22 mouse cellular contexts compared by ENCODE assay signal in the genomic region with DNA sequence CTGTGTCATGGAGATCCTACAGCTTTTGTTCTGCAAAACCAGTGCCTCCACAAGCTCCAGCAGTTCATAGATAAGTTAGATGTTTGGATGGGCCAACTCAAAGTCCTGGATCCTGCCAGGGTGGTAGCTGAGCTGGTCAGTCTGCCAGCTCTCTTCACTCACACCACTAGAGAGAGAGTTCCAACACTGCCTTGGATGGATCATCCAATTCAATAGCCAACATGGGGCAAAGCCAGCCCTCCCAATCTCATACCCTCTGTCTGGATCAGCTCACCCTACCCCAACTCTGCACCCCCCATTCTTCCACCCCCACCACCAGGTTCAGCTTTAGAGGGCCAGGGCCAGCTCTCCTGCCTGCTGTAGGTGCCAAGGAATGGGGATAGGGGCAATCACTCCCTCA.
DNase-seq lines count a peak whose midpoint lies in the region; ATAC-seq lines count a peak whose summit lies in the region.
"Had no signal": no experiment of that assay in that cellular context is flagged by ENCODE, and none has a peak within 500 bp of the region (broad histone marks: within the 10 kb centered on the region; RNA-seq: fewer than 3 reads in every experiment).

No protein-coding gene starts in this region.

- H3K4me3 ChIP-seq in heart, embryonic 10.5 days, result no peak overlapping the region
- no peak overlapping the region for H3K4me3 ChIP-seq in heart, embryonic 12.5 days
- no peak overlapping the region for H3K4me3 ChIP-seq in hindbrain, embryonic 11.5 days (ENCODE audit: low read depth, low read length)
- no peak overlapping the region for H3K4me3 ChIP-seq in hindbrain, embryonic 12.5 days

- H3K27me3 ChIP-seq in heart, embryonic 10.5 days (ENCODE audit: insufficient read depth, poor library complexity, severe bottlenecking), result no peaks in the 10 kb centered on the region
- no peaks in the 10 kb centered on the region for H3K27me3 ChIP-seq in heart, embryonic 12.5 days (replicated peaks)
- no peaks in the 10 kb centered on the region for H3K27me3 ChIP-seq in hindbrain, embryonic 11.5 days (ENCODE audit: control insufficient read depth, insufficient read depth, low read length)
- no peaks in the 10 kb centered on the region for H3K27me3 ChIP-seq in hindbrain, embryonic 12.5 days
- H3K27me3 ChIP-seq: CH12.LX, Patski had no signal

- H3K4me1 ChIP-seq in heart, embryonic 10.5 days, result no peaks in the 10 kb centered on the region
- no peaks in the 10 kb centered on the region for H3K4me1 ChIP-seq in heart, embryonic 12.5 days (replicated peaks)
- no peaks in the 10 kb centered on the region for H3K4me1 ChIP-seq in hindbrain, embryonic 11.5 days (replicated peaks; ENCODE audit: control insufficient read depth, insufficient read depth, low read length)
- H3K4me1 ChIP-seq in hindbrain, embryonic 12.5 days, result no peaks in the 10 kb centered on the region

- no peak for ATAC-seq in heart, embryonic 12.5 days (ENCODE audit: insufficient number of reproducible peaks, low FRiP score)
- peak; percentile 38; the same call in 1 of the 2 replicates for ATAC-seq in hindbrain, embryonic 11.5 days (ENCODE audit: low FRiP score)
- ATAC-seq in hindbrain, embryonic 12.5 days (ENCODE audit: low FRiP score), result no peak
- ATAC-seq: activated CD4-positive, CD25-positive, alpha-beta regulatory T cell, adult 4 months; CD4-positive, CD25-positive, alpha-beta regulatory T cell, adult 4 months; Patski had no signal

- no peaks in the 10 kb centered on the region for H3K9me3 ChIP-seq in heart, embryonic 10.5 days
- H3K9me3 ChIP-seq in heart, embryonic 12.5 days (replicated peaks), result no peaks in the 10 kb centered on the region
- no peaks in the 10 kb centered on the region for H3K9me3 ChIP-seq in hindbrain, embryonic 11.5 days (ENCODE audit: control insufficient read depth, low read length)
- H3K9me3 ChIP-seq in hindbrain, embryonic 12.5 days (replicated peaks), result no peaks in the 10 kb centered on the region
- H3K9me3 ChIP-seq: G1E had no signal

- peak; percentile 91 for DNase-seq in heart, adult 11 months
- no peak for DNase-seq in heart, embryonic 10.5 days (ENCODE audit: low spot score)
- DNase-seq in heart, adult 18-20 months, result peak; percentile 5 to 44
- DNase-seq in heart, postnatal 14 days, result no peak
- DNase-seq in heart, adult 8-10 months (ENCODE audit: low spot score), result peak; percentile 20
- no peak for DNase-seq in hindbrain, embryonic 11.5 days (ENCODE audit: low spot score)
- DNase-seq: adrenal gland, adult 2 months; adrenal gland, adult 8-10 months; adrenal gland, postnatal 10 days; adrenal gland, postnatal 14 days; adrenal gland, postnatal 25 days; adrenal gland, postnatal 36 days; B cell, adult 2 months; cerebellum, adult 11 months; cerebellum, adult 11-12 months had no signal

- no peak overlapping the region for H3K9ac ChIP-seq in heart, embryonic 12.5 days
- no peak overlapping the region for H3K9ac ChIP-seq in hindbrain, embryonic 11.5 days (ENCODE audit: low read depth, low read length)
- no peak overlapping the region for H3K9ac ChIP-seq in hindbrain, embryonic 12.5 days

- no peak overlapping the region for H3K27ac ChIP-seq in heart, embryonic 10.5 days
- H3K27ac ChIP-seq in heart, embryonic 12.5 days (ENCODE audit: poor library complexity, severe bottlenecking), result no peak overlapping the region
- no peak overlapping the region for H3K27ac ChIP-seq in hindbrain, embryonic 11.5 days (ENCODE audit: low read depth, low read length)
- H3K27ac ChIP-seq in hindbrain, embryonic 12.5 days, result no peak overlapping the region

- no peak overlapping the region for H3K4me2 ChIP-seq in heart, embryonic 12.5 days
- H3K4me2 ChIP-seq in hindbrain, embryonic 11.5 days (replicated peaks; ENCODE audit: low read depth, low read length), result no peak overlapping the region
- H3K4me2 ChIP-seq in hindbrain, embryonic 12.5 days (replicated peaks), result no peak overlapping the region

- H3K36me3 ChIP-seq in heart, embryonic 10.5 days, result no peaks in the 10 kb centered on the region
- H3K36me3 ChIP-seq in heart, embryonic 12.5 days, result no peaks in the 10 kb centered on the region
- no peaks in the 10 kb centered on the region for H3K36me3 ChIP-seq in hindbrain, embryonic 11.5 days (ENCODE audit: control insufficient read depth, insufficient read depth, low read length)
- no peaks in the 10 kb centered on the region for H3K36me3 ChIP-seq in hindbrain, embryonic 12.5 days
- H3K36me3 ChIP-seq: G1E had no signal

- intact Hi-C loops in heart, postnatal 14 days (cut with DNase I), result no loop called here

Comparison
In these comparisons a context has a peak if more than half of its experiments do, and no peak if none do; other contexts are left out.
1. DNase-seq: peak in heart, adult 11 months (single experiment), heart, adult 18-20 months (2 of 2) and heart, adult 8-10 months (single experiment); none in heart, embryonic 10.5 days (single experiment), heart, postnatal 14 days (0 of 2) and hindbrain, embryonic 11.5 days (single experiment).